Mouse (Mus musculus) heart, embryonic 12.5 days (tissue): ENCODE measurements around the gene Ccs. TPM values are rescaled to one million over a fixed set of nuclear protein-coding genes. Genes with fewer than 3 reads are reported as not detected.

ENCODE experiments used
- ATAC-seq: fragments of 200-750 bp; cut with Nextera tagmentation; 2 replicates; pipeline ENCODE4 v1.8.0; 2017; ENCODE audit warnings: moderate TSS enrichment, moderate library complexity; ENCODE audit not compliant: insufficient number of reproducible peaks, low FRiP score
- H3K27ac ChIP-seq: fragments of 300-500 bp; sonication (generic); 2 replicates; pipeline ENCODE4 v1.5.1; 2016; ENCODE audit warnings: mild to moderate bottlenecking, moderate library complexity; ENCODE audit not compliant: poor library complexity, severe bottlenecking
- H3K27me3 ChIP-seq: fragments of 300-500 bp; sonication (generic); replicated peaks from 2 replicates; pipeline ENCODE4 v1.6.1; 2016; ENCODE audit warnings: mild to moderate bottlenecking, moderate library complexity
- H3K36me3 ChIP-seq: fragments of 300-500 bp; sonication (generic); 2 replicates; pipeline ENCODE4 v1.6.1; 2016; ENCODE audit warnings: mild to moderate bottlenecking, moderate library complexity
- H3K4me1 ChIP-seq: fragments of 300-500 bp; sonication (generic); replicated peaks from 2 replicates; pipeline ENCODE4 v1.6.1; 2016; ENCODE audit warnings: mild to moderate bottlenecking
- H3K4me2 ChIP-seq: fragments of 300-500 bp; sonication (generic); 2 replicates; pipeline ENCODE4 v1.6.1; 2016; ENCODE audit warnings: mild to moderate bottlenecking, moderate library complexity
- H3K4me3 ChIP-seq: fragments of 300-500 bp; sonication (generic); 2 replicates; pipeline ENCODE4 v1.5.1; 2016; ENCODE audit warnings: mild to moderate bottlenecking
- H3K9ac ChIP-seq: fragments of 300-500 bp; sonication (generic); 2 replicates; pipeline ENCODE4 v1.6.1; 2016; ENCODE audit warnings: mild to moderate bottlenecking, moderate library complexity
- H3K9me3 ChIP-seq: fragments of 300-500 bp; sonication (generic); replicated peaks from 2 replicates; pipeline ENCODE4 v1.6.1; 2016; ENCODE audit warnings: mild to moderate bottlenecking, moderate library complexity
- WGBS: fragments of 180-500 bp; shearing (Covaris S2); methylation state at CpG from one replicate; pipeline ENCODE4 v1.1.7; 2016; 5-methylcytosine and 5-hydroxymethylcytosine counted together
- polyA plus RNA-seq: library from polyadenylated mRNA; unstranded; fragments of >200 nt; fragmentation: Nextera tagmentation; extraction: Ambion mirVana; gene quantifications from 2 replicates; pipeline ENCODE4 v1.2.1, GENCODE M21; 2016

The Ccs gene
- polyA plus RNA-seq, 1 experiment from 2014 or later: 34.5 TPM

- WGBS: 0% methylated on average over 17 of the region's 17 CpGs
- Histone ChIP-seq H3K27ac (peak overlapping the region; percentile 91), H3K4me2 (peak overlapping the region; percentile 83), H3K9ac (peak overlapping the region; percentile 89), H3K36me3 (peaks cover 5% of the 10 kb centered on the region; the same call in 1 of the 2 replicates), H3K27me3 (no peaks in the 10 kb centered on the region), H3K4me3 (peak overlapping the region; percentile 81), H3K4me1 (peaks cover 22% of the 10 kb centered on the region), H3K9me3 (no peaks in the 10 kb centered on the region)
- ATAC-seq: no peak
Observed at GRCm38 (mm10) chr19:4810746-4811062, 28.4 kb downstream of the Ccs start.

- peak overlapping the region; percentile 91; the same call in 1 of the 2 replicates for H3K27ac ChIP-seq
- peaks cover 5% of the 10 kb centered on the region; the same call in 1 of the 2 replicates for H3K36me3 ChIP-seq
- H3K4me3 ChIP-seq: peak overlapping the region; percentile 81
- H3K4me2 ChIP-seq: peak overlapping the region; percentile 83
- no peaks in the 10 kb centered on the region for H3K9me3 ChIP-seq
- peak overlapping the region; percentile 89 for H3K9ac ChIP-seq
- peaks cover 22% of the 10 kb centered on the region for H3K4me1 ChIP-seq
- no peak for ATAC-seq
- H3K27me3 ChIP-seq: no peaks in the 10 kb centered on the region
- 0% methylated on average over 14 of the region's 14 CpGs for WGBS
Observed at GRCm38 (mm10) chr19:4810309-4810708, 28.8 kb downstream of the Ccs start.

- H3K4me3 ChIP-seq: no peak overlapping the region
- no peak overlapping the region for H3K27ac ChIP-seq
- H3K9me3 ChIP-seq: no peaks in the 10 kb centered on the region
- H3K4me1 ChIP-seq: peaks cover 20% of the 10 kb centered on the region
- WGBS: 82% methylated on average over 10 of the region's 10 CpGs
- ATAC-seq: no peak
- H3K4me2 ChIP-seq: no peak overlapping the region
- H3K9ac ChIP-seq: no peak overlapping the region
- H3K27me3 ChIP-seq: no peaks in the 10 kb centered on the region
- peaks cover 62% of the 10 kb centered on the region for H3K36me3 ChIP-seq
Observed at GRCm38 (mm10) chr19:4803283-4803682, 35.8 kb downstream of the Ccs start.

GRCm38 (mm10) chr19:4802691-4803091, 36.4 kb downstream of the Ccs start:
- no peak overlapping the region for H3K27ac ChIP-seq
- no peaks in the 10 kb centered on the region for H3K9me3 ChIP-seq
- no peak overlapping the region for H3K9ac ChIP-seq
- H3K36me3 ChIP-seq: peaks cover 65% of the 10 kb centered on the region
- H3K4me3 ChIP-seq: no peak overlapping the region
- H3K4me2 ChIP-seq: no peak overlapping the region
- no peak for ATAC-seq
- H3K4me1 ChIP-seq: peaks cover 14% of the 10 kb centered on the region
- H3K27me3 ChIP-seq: no peaks in the 10 kb centered on the region
- WGBS: 92% methylated on average over 7 of the region's 7 CpGs

GRCm38 (mm10) chr19:4799083-4799482, 40.0 kb downstream of the Ccs start:
- no peak for ATAC-seq
- H3K4me2 ChIP-seq: no peak overlapping the region
- peaks cover 18% of the 10 kb centered on the region for H3K4me1 ChIP-seq
- H3K9ac ChIP-seq: no peak overlapping the region
- no peak overlapping the region for H3K4me3 ChIP-seq
- H3K27ac ChIP-seq: no peak overlapping the region
- H3K27me3 ChIP-seq: no peaks in the 10 kb centered on the region
- peaks cover 68% of the 10 kb centered on the region for H3K36me3 ChIP-seq
- no peaks in the 10 kb centered on the region for H3K9me3 ChIP-seq
- WGBS: 93% methylated on average over 5 of the region's 5 CpGs

- 93% methylated on average over 2 of the region's 2 CpGs for WGBS
- Histone ChIP-seq H3K4me1 (peaks cover 6% of the 10 kb centered on the region), H3K27ac (no peak overlapping the region), H3K9ac (no peak overlapping the region), H3K36me3 (peaks cover 56% of the 10 kb centered on the region), H3K9me3 (no peaks in the 10 kb centered on the region), H3K27me3 (no peaks in the 10 kb centered on the region), H3K4me3 (no peak overlapping the region), H3K4me2 (no peak overlapping the region)
- ATAC-seq: no peak
Observed at GRCm38 (mm10) chr19:4797846-4798245, 41.3 kb downstream of the Ccs start.

GRCm38 (mm10) chr19:4795929-4796328, 43.2 kb downstream of the Ccs start:
- H3K4me3 ChIP-seq: no peak overlapping the region
- H3K27ac ChIP-seq: no peak overlapping the region
- H3K9ac ChIP-seq: no peak overlapping the region
- peaks cover 49% of the 10 kb centered on the region for H3K36me3 ChIP-seq
- peaks cover 17% of the 10 kb centered on the region for H3K4me1 ChIP-seq
- ATAC-seq: no peak
- H3K9me3 ChIP-seq: no peaks in the 10 kb centered on the region
- H3K27me3 ChIP-seq: no peaks in the 10 kb centered on the region
- H3K4me2 ChIP-seq: no peak overlapping the region
- WGBS: 79% methylated on average over 1 of the region's 1 CpGs

GRCm38 (mm10) chr19:4793831-4794422, 45.2 kb downstream of the Ccs start, which contains the start of gene Rbm4:
Rbm4 (minus strand) TSS chr19:4793901.
- H3K4me2 ChIP-seq: peak within 1 kb of the TSS; percentile 75
- peaks cover 29% of the 10 kb centered on the region for H3K4me1 ChIP-seq
- H3K27ac ChIP-seq: peak within 1 kb of the TSS; percentile 79
- H3K9ac ChIP-seq: peak within 1 kb of the TSS; percentile 84
- no peaks in the 10 kb centered on the region for H3K9me3 ChIP-seq
- H3K36me3 ChIP-seq: peaks cover 41% of the 10 kb centered on the region
- WGBS: under 1% methylated on average over 31 of the region's 31 CpGs
- peak; percentile 97 for ATAC-seq
- no peaks in the 10 kb centered on the region for H3K27me3 ChIP-seq
- H3K4me3 ChIP-seq: peak within 1 kb of the TSS; percentile 91

- H3K4me1 ChIP-seq: peaks cover 29% of the 10 kb centered on the region
- peak overlapping the region; percentile 84 for H3K9ac ChIP-seq
- peaks cover 40% of the 10 kb centered on the region for H3K36me3 ChIP-seq
- H3K27ac ChIP-seq: peak overlapping the region; percentile 79
- no peaks in the 10 kb centered on the region for H3K27me3 ChIP-seq
- H3K9me3 ChIP-seq: no peaks in the 10 kb centered on the region
- H3K4me3 ChIP-seq: peak overlapping the region; percentile 91
- H3K4me2 ChIP-seq: peak overlapping the region; percentile 74
- WGBS: under 1% methylated on average over 16 of the region's 16 CpGs
- ATAC-seq: peak; percentile 59; the same call in 1 of the 2 replicates
Observed at GRCm38 (mm10) chr19:4793281-4793830, 45.8 kb downstream of the Ccs start.

GRCm38 (mm10) chr19:4786313-4786712, 52.8 kb downstream of the Ccs start:
- Histone ChIP-seq H3K9ac (no peak overlapping the region), H3K27me3 (no peaks in the 10 kb centered on the region), H3K4me2 (no peak overlapping the region), H3K4me1 (peaks cover 37% of the 10 kb centered on the region), H3K4me3 (no peak overlapping the region), H3K36me3 (peaks cover 78% of the 10 kb centered on the region), H3K27ac (no peak overlapping the region), H3K9me3 (no peaks in the 10 kb centered on the region)
- ATAC-seq: no peak
- 95% methylated on average over 2 of the region's 2 CpGs for WGBS

GRCm38 (mm10) chr19:4785206-4785605, 53.9 kb downstream of the Ccs start:
- 86% methylated on average over 7 of the region's 7 CpGs for WGBS
- Histone ChIP-seq H3K9ac (no peak overlapping the region), H3K4me3 (no peak overlapping the region), H3K36me3 (peaks cover 73% of the 10 kb centered on the region), H3K9me3 (no peaks in the 10 kb centered on the region), H3K4me2 (no peak overlapping the region), H3K27me3 (no peaks in the 10 kb centered on the region), H3K4me1 (peaks cover 27% of the 10 kb centered on the region), H3K27ac (peak overlapping the region; percentile 11; the same call in 1 of the 2 replicates)
- no peak for ATAC-seq
